Mouse (Mus musculus): Measurements from ENCODE around the gene D630023F18Rik.

Gene D630023F18Rik

DNA sequence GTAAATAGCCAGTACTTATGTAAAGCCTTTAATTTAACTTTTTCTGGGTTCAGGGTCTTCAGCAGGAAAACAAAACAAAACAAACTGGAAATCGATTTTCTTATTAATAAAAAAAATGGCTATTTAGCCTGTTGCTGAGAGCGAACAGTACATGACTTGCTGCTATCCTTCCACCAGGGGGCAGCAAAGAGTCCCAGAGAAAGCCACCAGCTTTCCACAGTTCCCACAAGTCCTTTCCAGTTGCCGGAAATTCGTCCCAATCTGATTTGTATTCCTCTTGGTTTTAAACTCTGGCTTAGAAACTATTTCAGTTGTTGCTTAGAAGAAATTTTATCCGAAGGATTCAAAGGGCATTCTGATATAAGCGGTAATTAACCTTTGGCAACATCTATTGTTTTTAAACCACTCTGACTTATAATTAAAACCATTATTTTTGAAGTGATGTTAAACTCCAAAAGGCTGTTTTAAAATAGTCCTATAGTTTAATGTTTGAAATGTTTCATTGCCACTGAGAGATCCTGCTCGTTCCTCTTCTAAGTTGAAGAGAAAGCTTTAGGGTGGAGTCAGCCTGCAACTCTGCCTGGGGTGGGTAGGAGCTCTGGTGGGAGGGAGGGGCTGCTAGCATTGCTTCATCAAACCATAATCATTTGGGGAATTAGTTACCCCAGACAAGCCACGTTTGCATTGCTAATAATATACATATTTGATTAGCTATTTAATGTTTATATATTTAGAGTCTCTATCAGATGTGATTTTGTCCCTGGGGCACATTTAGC, 10.8 kb downstream of the D630023F18Rik start:
- DNase-seq (ENCODE audit: low read depth, low spot score), result peak; percentile 74

DNA sequence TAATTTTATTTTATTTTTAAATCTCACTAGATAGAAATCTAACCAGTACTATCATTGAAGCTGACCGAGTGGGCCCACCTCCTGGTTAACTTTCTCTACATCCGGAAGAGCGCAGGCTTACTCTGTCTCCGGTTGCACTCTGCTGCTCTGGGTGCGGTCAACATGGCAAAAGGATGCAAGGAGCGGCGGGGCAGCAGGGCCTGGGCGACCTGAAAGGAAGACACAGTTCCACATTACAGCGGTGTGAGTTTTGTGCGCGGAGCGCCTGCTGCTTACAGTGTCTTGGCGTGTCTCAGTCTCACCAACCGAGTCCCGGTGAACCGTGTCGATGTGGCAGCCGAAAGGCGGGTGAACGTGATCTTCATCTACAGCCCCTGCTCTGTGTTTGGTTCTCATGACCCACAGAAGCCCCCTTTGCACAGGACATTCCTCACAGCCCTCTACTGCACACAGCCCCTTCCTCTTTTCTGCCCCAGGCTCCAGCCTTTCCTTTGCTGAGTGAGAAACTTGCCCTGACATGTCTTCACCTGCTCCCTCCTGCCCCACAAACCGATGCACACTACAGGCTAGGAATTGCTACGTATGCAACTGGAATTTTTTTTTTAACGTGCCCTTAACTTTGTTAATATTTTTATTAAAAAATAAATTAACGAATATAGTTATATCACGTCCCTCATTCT, 13.1 kb downstream of the D630023F18Rik start:
- DNase-seq (ENCODE audit: low read depth, low spot score), result no peak

DNA sequence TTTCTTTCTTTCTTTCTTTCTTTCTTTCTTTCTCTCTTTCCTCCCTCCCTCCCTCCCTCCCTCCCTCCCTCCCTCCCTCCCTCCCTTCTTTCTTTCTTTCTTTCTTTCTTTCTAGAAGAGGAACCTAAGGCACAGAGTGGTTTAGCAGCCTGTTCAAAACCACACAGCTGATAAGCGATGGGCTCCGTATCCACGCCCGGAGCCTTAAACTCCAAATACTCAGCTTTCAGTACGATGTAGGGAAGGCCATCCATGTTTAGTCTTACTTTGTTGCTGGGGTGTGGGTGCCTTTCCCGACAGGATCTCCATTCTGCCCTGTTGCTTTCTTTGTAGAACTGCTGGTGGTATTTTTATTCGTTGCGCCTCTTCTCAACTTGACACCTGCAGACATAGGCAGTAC, 13.8 kb downstream of the D630023F18Rik start:
- DNase-seq (ENCODE audit: low read depth, low spot score), result no peak

DNA sequence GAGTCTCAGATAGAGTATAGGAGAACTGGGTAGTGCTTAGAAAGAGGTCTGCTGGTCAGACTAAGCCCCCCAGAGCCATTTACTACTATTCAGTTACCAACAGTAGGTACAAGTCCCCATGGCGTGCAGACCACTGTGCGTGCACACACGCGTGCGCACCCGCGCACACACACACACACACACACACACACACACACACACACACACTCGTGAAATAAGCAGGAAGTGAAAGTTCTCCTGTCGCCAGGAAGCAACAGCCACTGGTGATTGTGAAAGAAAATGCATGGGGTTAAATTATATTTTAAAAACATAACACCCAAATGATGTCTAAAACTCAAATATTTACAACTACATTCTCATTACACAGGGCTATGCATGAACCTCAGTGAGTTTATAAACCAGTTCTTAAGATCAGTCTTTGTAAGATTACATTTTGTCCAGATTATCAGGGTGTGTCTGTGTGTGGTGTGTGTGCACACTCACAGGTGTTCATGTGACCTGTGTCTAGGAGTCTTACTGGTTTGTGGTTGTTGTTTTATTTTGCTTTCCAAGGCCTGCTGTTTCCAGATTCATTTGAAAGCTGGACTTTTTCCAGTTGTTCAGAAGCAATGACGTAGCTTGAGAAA, 15.2 kb downstream of the D630023F18Rik start:
- no peak for DNase-seq (ENCODE audit: low read depth, low spot score)

DNA sequence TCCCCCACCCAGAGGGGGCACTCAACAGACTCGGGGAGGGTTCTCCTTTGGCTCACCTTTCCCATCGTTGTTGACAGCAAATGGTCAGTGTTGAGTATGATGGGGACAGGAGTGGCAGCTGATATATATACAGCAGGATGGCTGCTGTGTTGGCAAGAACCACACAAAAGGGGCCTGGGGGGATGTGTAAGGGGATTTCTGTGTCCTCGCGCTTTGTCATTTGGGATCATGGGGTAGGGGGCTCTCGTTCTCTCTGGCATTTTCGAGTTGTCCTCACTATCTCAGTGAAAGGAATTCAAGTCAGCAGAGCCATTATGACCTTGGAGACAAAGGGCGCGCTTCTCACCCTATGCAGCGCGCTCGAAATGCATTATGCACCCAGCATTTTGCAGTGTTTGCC, 19.7 kb downstream of the D630023F18Rik start, which contains the start of gene Cryga:
TSS of gene Cryga (minus strand) at position 101 of the 400 bp plus-strand sequence.
- no peak for DNase-seq (ENCODE audit: low read depth, low spot score)

DNA sequence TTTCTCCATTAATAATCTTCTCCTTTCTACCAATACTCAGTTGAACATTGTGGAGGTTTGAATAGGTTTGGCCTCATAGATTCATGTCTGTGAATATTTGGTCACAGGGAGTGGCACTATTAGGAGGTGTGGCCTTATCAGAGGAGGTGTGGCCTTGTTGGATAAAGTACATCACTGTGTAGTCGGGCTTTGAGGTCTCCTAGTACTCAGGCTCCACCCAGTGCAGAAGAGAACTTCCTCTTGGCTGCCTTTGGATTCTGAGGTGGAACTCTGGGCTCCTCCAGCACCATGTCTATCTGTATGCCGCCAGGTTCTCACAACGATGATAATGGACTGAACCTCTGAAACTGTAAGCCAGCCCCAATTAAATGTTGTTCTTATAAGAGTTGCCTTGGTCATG, 26.1 kb downstream of the D630023F18Rik start:
- DNase-seq (ENCODE audit: low read depth, low spot score), result no peak

DNA sequence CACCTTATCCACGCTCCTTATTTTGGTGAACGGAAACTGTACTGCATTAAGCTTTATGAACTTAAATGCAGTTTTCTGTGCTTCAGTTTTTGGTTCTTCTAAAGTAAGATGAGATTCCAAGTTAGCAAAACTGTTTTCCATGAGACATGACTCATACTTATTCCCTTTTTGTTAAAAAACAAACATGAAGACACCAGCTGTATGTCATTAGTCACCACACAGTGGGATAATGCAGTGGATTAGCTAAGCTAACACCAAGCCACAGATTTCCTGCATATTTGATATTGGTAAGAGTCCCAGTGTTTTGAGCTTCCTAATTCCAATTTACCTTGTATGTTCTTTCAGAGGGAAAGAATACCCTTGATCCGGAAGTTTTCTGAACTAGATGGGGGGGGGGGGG, 31.4 kb downstream of the D630023F18Rik start:
- no peak for DNase-seq (ENCODE audit: low read depth, low spot score)

DNA sequence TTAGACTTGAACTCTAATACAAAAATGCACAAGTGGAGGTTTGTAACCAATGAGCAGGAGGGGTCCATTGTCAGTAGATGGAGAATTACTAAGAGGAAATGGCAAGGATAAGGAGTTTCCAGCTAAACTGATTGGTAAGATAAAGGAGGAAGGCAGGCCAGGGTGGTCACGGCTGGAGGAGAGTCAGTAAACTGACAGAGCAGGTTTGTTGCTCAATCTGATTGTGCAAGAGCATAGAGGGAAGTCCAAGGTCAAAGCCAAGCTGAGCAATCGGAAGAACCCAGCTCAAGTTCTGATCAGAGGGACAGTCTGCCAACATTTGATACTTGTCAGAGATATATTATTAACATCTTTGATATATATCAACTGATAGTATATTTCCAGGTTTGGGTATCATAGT, 32.6 kb downstream of the D630023F18Rik start:
- DNase-seq (ENCODE audit: low read depth, low spot score), result no peak

DNA sequence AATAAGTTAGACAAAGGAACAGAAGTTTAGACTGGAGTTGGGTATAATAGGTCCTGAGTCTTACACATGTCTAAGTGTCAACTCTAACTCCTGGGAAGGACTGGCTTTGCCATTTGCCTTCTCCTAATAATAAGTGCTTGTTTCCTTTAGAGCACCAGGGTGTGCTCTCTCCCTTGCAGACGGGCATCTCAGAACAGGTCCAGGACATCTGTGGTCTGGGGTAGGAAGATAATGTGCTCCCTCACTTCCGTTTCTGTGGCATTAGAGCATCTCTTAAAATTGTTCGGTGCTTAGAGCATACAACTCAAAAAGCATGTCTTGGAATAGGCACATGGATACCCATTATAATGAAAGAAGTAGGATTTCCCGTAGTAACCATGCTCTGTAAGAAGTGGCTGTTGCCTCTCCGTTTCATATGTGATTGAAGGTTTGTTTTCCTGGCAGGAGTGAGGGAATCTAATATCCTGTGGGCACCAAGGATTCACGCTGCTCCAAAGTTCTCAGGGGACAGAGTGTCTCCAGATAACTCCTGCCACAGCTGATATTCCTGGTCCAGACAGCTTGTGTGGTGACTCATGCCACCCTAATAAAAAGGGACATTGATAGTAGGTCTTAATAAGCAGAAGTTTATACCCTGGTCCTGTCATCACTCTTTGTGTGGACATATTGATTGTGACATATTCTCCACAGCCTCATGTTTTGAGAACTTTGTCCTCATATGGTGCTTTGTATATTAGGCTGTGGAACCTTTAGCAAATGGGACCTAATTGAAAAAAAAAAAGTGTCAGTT, 34.3 kb downstream of the D630023F18Rik start:
- DNase-seq (ENCODE audit: low read depth, low spot score), result no peak

DNA sequence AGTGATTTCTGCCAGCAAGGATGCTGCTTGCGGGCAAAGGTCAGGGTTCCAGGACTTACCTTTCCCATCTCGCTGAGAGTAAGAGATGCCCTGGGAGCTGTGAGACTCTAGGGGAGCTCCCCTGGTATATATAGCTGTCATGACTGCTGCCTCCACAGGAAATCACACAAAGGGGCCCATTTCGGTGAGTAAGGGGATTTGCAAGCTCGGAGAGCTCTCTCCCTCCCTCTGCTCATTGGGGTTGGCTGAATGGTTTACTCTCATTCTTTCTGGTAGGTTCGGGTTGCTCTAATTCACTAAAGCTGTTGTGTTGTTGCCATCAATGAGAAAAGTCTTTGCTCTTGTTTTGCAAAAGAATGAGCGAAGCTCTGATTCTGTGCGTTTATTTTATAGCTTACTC, 40.8 kb downstream of the D630023F18Rik start, which contains the start of gene Crygb:
TSS of gene Crygb (minus strand) at position 101 of the 400 bp plus-strand sequence.
- no peak for DNase-seq (ENCODE audit: low read depth, low spot score)

DNA sequence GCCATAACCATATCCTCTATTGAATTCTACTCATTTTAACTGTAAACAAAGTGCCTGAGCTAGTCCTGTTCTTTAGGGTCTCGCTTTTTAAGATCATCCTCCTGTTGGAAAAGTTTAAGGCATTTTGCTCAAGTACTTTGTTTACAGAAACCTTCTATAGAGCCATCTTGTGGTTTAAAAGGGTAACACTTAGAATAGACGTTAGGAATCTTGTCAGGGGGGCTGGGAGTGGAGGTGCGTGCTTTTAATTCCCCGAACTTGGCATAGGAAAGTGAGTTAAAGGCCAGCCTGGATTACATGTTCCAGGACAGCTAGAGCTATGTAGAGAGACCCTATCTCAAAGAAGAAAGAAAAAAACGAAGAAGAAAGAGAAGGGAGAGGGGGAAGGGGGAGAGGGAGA, 47.4 kb downstream of the D630023F18Rik start:
- no peak for DNase-seq (ENCODE audit: low read depth, low spot score)

DNA sequence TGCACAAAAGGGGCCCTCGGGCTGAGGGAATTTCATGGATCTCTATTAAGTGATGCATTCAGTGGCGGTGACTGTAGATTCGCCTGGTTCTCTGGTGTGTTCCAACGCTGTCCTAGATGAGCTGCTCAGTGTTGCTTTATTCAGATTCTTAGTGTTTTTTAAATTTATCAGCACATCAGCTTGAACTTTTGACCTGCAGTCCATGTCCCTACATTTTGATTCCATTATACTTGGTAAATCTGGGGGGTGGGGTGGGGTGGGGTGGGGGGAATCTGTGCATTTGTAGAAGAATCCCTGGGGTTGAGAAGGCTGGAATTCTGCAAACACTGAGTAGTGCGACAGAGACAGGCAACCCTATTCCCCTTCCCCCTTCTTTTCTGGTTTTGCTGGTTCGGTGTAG, 49.4 kb downstream of the D630023F18Rik start, which contains the start of gene Crygc:
TSS of gene Crygc (minus strand) at position 101 of the 400 bp plus-strand sequence.
- DNase-seq (ENCODE audit: low read depth, low spot score), result no peak

DNA sequence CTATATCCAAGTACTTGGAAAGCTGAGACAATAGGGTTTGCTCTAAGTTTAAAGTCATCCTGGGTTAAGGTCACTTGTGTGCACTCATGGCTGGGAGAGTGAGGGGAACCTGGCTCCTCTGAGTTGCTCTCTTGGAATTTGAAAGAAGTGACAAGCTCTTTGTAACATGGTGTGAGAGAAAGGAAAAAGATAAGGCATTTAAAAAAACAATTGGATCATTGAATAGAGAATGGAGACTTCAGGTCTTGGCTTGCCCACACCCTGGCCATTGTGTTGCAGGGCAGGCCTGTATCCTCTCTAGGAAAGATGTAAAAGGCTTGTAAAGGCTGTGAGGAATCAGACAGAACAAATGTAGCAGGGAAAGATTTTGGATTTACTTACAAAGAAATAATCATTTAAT, 55.2 kb downstream of the D630023F18Rik start:
- no peak for DNase-seq (ENCODE audit: low read depth, low spot score)

DNA sequence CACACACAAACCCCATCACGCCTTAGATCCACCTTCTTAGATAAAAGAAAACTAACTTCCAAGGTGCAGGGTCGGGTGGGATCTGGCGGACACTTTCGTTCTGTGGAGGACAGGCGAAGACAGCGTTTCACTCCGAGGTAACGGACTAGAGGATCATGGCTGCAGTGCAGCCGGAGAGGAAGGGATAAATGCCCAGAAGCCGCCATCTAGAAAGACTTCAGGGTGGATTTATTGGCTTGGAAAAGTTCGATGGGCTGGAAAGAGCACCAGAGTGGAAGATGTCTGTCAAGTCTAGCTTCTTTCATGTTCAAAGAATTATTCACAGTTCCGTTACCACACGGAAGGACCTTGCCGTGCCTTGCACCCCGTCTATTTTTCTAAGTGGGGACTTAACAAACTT, 58.8 kb downstream of the D630023F18Rik start:
- no peak for DNase-seq (ENCODE audit: low read depth, low spot score)

DNA sequence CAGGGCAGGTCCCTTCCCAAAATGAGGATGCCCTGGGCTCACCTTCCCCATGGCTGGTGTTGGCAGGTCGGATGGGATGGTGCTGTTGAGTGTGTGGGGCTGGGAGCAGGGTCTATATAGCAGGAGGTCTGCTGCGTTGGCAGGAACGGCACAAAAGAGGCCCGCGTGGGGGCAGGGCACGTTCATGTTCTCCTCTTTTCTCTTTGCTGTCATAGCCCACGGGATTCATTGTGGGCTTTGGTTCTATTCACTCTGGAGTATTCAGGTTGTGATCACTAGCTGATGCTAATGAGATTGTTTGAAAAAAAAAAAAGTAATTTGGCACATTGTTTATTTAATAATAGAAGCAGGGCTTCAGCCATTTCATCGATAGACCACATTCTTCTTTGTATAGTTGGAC, 59.7 kb downstream of the D630023F18Rik start, which contains the start of gene Crygd:
TSS of gene Crygd (minus strand) at position 101 of the 400 bp plus-strand sequence.
- DNase-seq (ENCODE audit: low read depth, low spot score), result no peak
